Mouse (Mus musculus) hindbrain, postnatal 0 days (tissue): ENCODE results near the gene Gp1bb. TPM values are rescaled to one million over a fixed set of nuclear protein-coding genes. Genes with fewer than 3 reads are reported as not detected.

ENCODE experiments used
- ATAC-seq: fragments of 200-750 bp; cut with Nextera tagmentation; 2 replicates; pipeline ENCODE4 v1.8.0; 2017; ENCODE audit warnings: mild to moderate bottlenecking, moderate TSS enrichment, moderate library complexity
- DNase-seq: peaks from one replicate; pipeline ENCODE4 v3.0.0-alpha.2; 2015; ENCODE audit warnings: low spot score
- H3K27ac ChIP-seq: fragments of 300-500 bp; sonication (generic); 2 replicates; pipeline ENCODE4 v1.5.1; 2014; ENCODE audit warnings: mild to moderate bottlenecking
- H3K27me3 ChIP-seq: fragments of 300-500 bp; sonication (generic); 2 replicates; pipeline ENCODE4 v1.6.1; 2014; ENCODE audit warnings: low read length, mixed read lengths; ENCODE audit not compliant: insufficient read depth
- H3K36me3 ChIP-seq: fragments of 300-500 bp; sonication (generic); 2 replicates; pipeline ENCODE4 v1.6.1; 2014; ENCODE audit warnings: low read length, mixed read lengths; ENCODE audit not compliant: insufficient read depth
- H3K4me1 ChIP-seq: fragments of 300-500 bp; sonication (generic); 2 replicates; pipeline ENCODE4 v1.6.1; 2014; ENCODE audit warnings: antibody characterized with exemption, low read length, mixed read lengths; ENCODE audit not compliant: insufficient read depth
- H3K4me2 ChIP-seq: fragments of 300-500 bp; sonication (generic); 2 replicates; pipeline ENCODE4 v1.6.1; 2014; ENCODE audit warnings: low read depth, mild to moderate bottlenecking, low read length, moderate library complexity, mixed read lengths
- H3K4me3 ChIP-seq: fragments of 300-500 bp; sonication (generic); 2 replicates; pipeline ENCODE4 v1.5.1; 2014; ENCODE audit warnings: low read length
- H3K9ac ChIP-seq: fragments of 300-500 bp; sonication (generic); replicated peaks from 2 replicates; pipeline ENCODE4 v1.6.1; 2014; ENCODE audit warnings: mild to moderate bottlenecking, low read length, moderate library complexity, mixed read lengths
- H3K9me3 ChIP-seq: fragments of 300-500 bp; sonication (generic); 2 replicates; pipeline ENCODE4 v1.6.1; 2016; ENCODE audit warnings: low read length, mixed read lengths
- CTCF ChIP-seq: IDR thresholded peaks from 2 replicates; pipeline ENCODE4 v1.5.1; 2016; ENCODE audit warnings: antibody characterized with exemption, control low read depth, low read depth
- WGBS: fragments of 180-500 bp; shearing (Covaris S2); extraction: QIAGEN DNeasy Blood & Tissue Kit; methylation state at CpG from one replicate; pipeline ENCODE4 v1.1.7; 2014; 5-methylcytosine and 5-hydroxymethylcytosine counted together
- polyA plus RNA-seq: library from polyadenylated mRNA; unstranded; fragments of >200 nt; fragmentation: Nextera tagmentation; extraction: Ambion mirVana; gene quantifications from 2 replicates; pipeline ENCODE4 v1.2.1, GENCODE M21; 2015
- total RNA-seq: library from RNA; depleted of rRNA; stranded (reverse); fragments of >200 nt; gene quantifications from 2 replicates; pipeline ENCODE4 v1.2.3, GENCODE M21; 2014

The Gp1bb gene
- total and polyA plus RNA-seq, 2 experiments from 2014 or later, result 10.1 to 30.8 TPM

GRCm38 (mm10) chr16:18620201-18620600, 2.0 kb downstream of the Gp1bb start:
- no peak for TF ChIP-seq CTCF
- DNase-seq, result peak; percentile 49
- WGBS, result 24% methylated on average over 6 of the region's 6 CpGs
- H3K27me3 ChIP-seq, result peaks cover 39% of the 10 kb centered on the region
- peak overlapping the region; percentile 36; the same call in 1 of the 2 replicates for H3K4me3 ChIP-seq
- peaks cover 29% of the 10 kb centered on the region for H3K36me3 ChIP-seq
- peaks cover 16% of the 10 kb centered on the region; the same call in 1 of the 2 replicates for H3K4me1 ChIP-seq
- ATAC-seq, result peak; percentile 13
- no peaks in the 10 kb centered on the region for H3K9me3 ChIP-seq
- no peak overlapping the region for H3K27ac ChIP-seq
- H3K4me2 ChIP-seq, result peak overlapping the region; percentile 69
- H3K9ac ChIP-seq, result no peak overlapping the region

GRCm38 (mm10) chr16:18619110-18619509, 3.1 kb downstream of the Gp1bb start:
- peaks cover 20% of the 10 kb centered on the region; the same call in 1 of the 2 replicates for H3K36me3 ChIP-seq
- ATAC-seq (no peak), DNase-seq (no peak)
- peaks cover 34% of the 10 kb centered on the region for H3K27me3 ChIP-seq
- no peak overlapping the region for H3K4me2 ChIP-seq
- peaks cover 16% of the 10 kb centered on the region; the same call in 1 of the 2 replicates for H3K4me1 ChIP-seq
- WGBS, result 43% methylated on average over 4 of the region's 4 CpGs
- H3K27ac ChIP-seq, result no peak overlapping the region
- no peak overlapping the region for H3K4me3 ChIP-seq
- H3K9ac ChIP-seq, result no peak overlapping the region
- H3K9me3 ChIP-seq, result no peaks in the 10 kb centered on the region
- no peak for TF ChIP-seq CTCF

- no peak overlapping the region for H3K4me2 ChIP-seq
- H3K9me3 ChIP-seq, result no peaks in the 10 kb centered on the region
- 56% methylated on average over 2 of the region's 2 CpGs for WGBS
- H3K36me3 ChIP-seq, result peaks cover 13% of the 10 kb centered on the region; the same call in 1 of the 2 replicates
- no peak overlapping the region for H3K27ac ChIP-seq
- DNase-seq (no peak), ATAC-seq (no peak)
- TF ChIP-seq CTCF, result no peak
- no peak overlapping the region for H3K9ac ChIP-seq
- peaks cover 16% of the 10 kb centered on the region; the same call in 1 of the 2 replicates for H3K4me1 ChIP-seq
- no peak overlapping the region for H3K4me3 ChIP-seq
- H3K27me3 ChIP-seq, result peaks cover 29% of the 10 kb centered on the region
Observed at GRCm38 (mm10) chr16:18618297-18618696, 3.9 kb downstream of the Gp1bb start.

- WGBS, result 2% methylated on average over 27 of the region's 27 CpGs
- Histone ChIP-seq H3K9me3 (no peaks in the 10 kb centered on the region), H3K27ac (no peak overlapping the region), H3K4me2 (peak overlapping the region; percentile 58), H3K9ac (peak overlapping the region; percentile 21; the same call in 1 of the 2 replicates), H3K36me3 (peaks cover 6% of the 10 kb centered on the region; the same call in 1 of the 2 replicates), H3K4me3 (peak overlapping the region; percentile 32), H3K27me3 (peaks cover 21% of the 10 kb centered on the region; the same call in 1 of the 2 replicates), H3K4me1 (peaks cover 16% of the 10 kb centered on the region; the same call in 1 of the 2 replicates)
- TF ChIP-seq CTCF, result peak; percentile 96
- ATAC-seq (peak; percentile 60), DNase-seq (peak; percentile 93)
Observed at GRCm38 (mm10) chr16:18617370-18618065, 4.7 kb downstream of the Gp1bb start.

GRCm38 (mm10) chr16:18613301-18613700, 8.9 kb downstream of the Gp1bb start:
- no peak for TF ChIP-seq CTCF
- Histone ChIP-seq H3K9me3 (no peaks in the 10 kb centered on the region), H3K27me3 (0 out of 2 replicates have a peak, but pooled peaks cover 5% of the 10 kb centered on the region), H3K9ac (no peak overlapping the region), H3K4me2 (no peak overlapping the region), H3K27ac (no peak overlapping the region), H3K4me1 (0 out of 2 replicates have a peak, but pooled peaks cover 5% of the 10 kb centered on the region), H3K36me3 (no peaks in the 10 kb centered on the region), H3K4me3 (no peak overlapping the region)
- no peak for ATAC-seq
- no peak for DNase-seq
- WGBS, result 97% methylated on average over 3 of the region's 3 CpGs

- Histone ChIP-seq H3K36me3 (no peaks in the 10 kb centered on the region), H3K9me3 (no peaks in the 10 kb centered on the region), H3K4me1 (no peaks in the 10 kb centered on the region), H3K27me3 (0 out of 2 replicates have a peak, but pooled peaks cover 5% of the 10 kb centered on the region), H3K9ac (no peak overlapping the region), H3K4me3 (no peak overlapping the region), H3K4me2 (no peak overlapping the region), H3K27ac (no peak overlapping the region)
- 64% methylated on average over 13 of the region's 13 CpGs for WGBS
- ATAC-seq, result no peak
- DNase-seq, result no peak
- TF ChIP-seq CTCF, result no peak
Observed at GRCm38 (mm10) chr16:18611752-18612151, 10.5 kb downstream of the Gp1bb start.

GRCm38 (mm10) chr16:18609099-18609498, 13.1 kb downstream of the Gp1bb start:
- H3K36me3 ChIP-seq, result no peaks in the 10 kb centered on the region
- no peak overlapping the region for H3K9ac ChIP-seq
- H3K9me3 ChIP-seq, result no peaks in the 10 kb centered on the region
- no peak overlapping the region for H3K27ac ChIP-seq
- 0 out of 2 replicates have a peak, but pooled peaks cover 5% of the 10 kb centered on the region for H3K27me3 ChIP-seq
- ATAC-seq (no peak), DNase-seq (no peak)
- TF ChIP-seq CTCF, result no peak
- 62% methylated on average over 2 of the region's 2 CpGs for WGBS
- H3K4me3 ChIP-seq, result no peak overlapping the region
- H3K4me1 ChIP-seq, result no peaks in the 10 kb centered on the region
- H3K4me2 ChIP-seq, result no peak overlapping the region
